Mouse (Mus musculus) megakaryocyte, embryonic 14.5 days (primary cell): ENCODE measurements at regions not wholly inside any gene's neighbourhood (a gene's known extent, or its start where the extent isn't known, plus 50 kb on each side); places are given as distances from the start of the nearest gene placed in this dataset.

Source experiments
- H3K27me3 ChIP-seq: replicated peaks from 2 replicates; pipeline ENCODE3; 2012; ENCODE audit warnings: inconsistent platforms
- H3K36me3 ChIP-seq: replicated peaks from 2 replicates; pipeline ENCODE3; 2012; ENCODE audit warnings: low read length, inconsistent platforms, mixed read lengths
- H3K4me1 ChIP-seq: 2 replicates; pipeline ENCODE4 v1.6.1; 2012; ENCODE audit warnings: inconsistent platforms
- H3K4me3 ChIP-seq: replicated peaks from 2 replicates; pipeline ENCODE3; 2012; ENCODE audit warnings: moderate library complexity, mild to moderate bottlenecking, inconsistent platforms
- H3K9me3 ChIP-seq: 2 replicates; pipeline ENCODE4 v1.6.1; 2012; ENCODE audit warnings: inconsistent platforms
- FLI1 ChIP-seq: IDR thresholded peaks from 2 replicates; pipeline ENCODE4 v1.6.1; 2012; ENCODE audit warnings: low read length, inconsistent platforms, mixed read lengths
- GATA1 ChIP-seq: IDR thresholded peaks from 3 replicates; pipeline ENCODE4 v1.6.1; 2012; ENCODE audit warnings: mixed read lengths, low read length, inconsistent platforms, borderline replicate concordance

DNA sequence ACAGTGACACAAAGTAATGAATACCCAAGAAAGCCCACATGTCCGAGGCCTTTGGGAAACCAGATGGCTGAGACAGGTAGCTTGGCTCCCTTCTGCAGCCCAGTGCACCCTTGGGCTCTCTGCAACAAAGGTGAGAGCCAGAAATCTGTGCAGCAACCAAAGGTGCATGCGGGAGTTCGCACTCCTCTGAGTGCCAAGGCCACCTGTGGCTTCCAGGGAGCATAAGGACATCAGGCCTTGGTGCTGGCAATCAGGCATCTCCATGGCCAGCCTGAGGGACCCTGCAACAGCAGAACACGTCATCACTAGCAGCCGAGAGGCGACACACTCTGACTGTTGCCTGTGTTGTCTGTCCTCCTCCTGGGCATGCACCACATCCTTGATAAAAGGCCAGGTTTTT is 78.2 kb upstream of the Slc22a12 start:
- peaks cover 31% of the 10 kb centered on the region for H3K27me3 ChIP-seq
- TF ChIP-seq GATA1 (no peak), FLI1 (no peak)
- H3K9me3 ChIP-seq: peaks cover 29% of the 10 kb centered on the region
- H3K36me3 ChIP-seq: no peaks in the 10 kb centered on the region
- peaks cover 5% of the 10 kb centered on the region; the same call in 1 of the 2 replicates for H3K4me1 ChIP-seq
- H3K4me3 ChIP-seq: no peak overlapping the region

DNA sequence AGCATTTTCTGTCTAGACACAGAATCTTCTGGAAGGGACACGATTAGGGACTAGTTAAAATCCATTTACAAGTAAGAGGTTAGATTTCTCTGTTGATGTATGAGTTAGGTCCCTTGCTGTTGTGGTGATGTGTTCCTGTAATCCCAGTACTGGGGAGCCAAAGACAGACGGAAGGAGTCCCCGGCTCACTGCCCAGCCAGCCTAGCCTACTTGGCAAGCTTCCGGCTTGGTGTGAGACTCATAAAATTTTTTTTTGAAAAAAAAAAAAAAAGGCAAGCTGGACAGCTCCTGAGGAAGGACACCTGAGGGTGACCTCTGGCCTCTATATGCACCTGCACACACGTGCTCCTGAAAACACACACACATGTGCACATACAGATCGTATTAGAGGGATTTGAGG is 76.7 kb upstream of the Slc22a12 start:
- Histone ChIP-seq H3K36me3 (no peaks in the 10 kb centered on the region), H3K27me3 (peaks cover 32% of the 10 kb centered on the region), H3K9me3 (peaks cover 29% of the 10 kb centered on the region), H3K4me3 (no peak overlapping the region), H3K4me1 (no peaks in the 10 kb centered on the region)
- no peak for TF ChIP-seq GATA1
- no peak for TF ChIP-seq FLI1

DNA sequence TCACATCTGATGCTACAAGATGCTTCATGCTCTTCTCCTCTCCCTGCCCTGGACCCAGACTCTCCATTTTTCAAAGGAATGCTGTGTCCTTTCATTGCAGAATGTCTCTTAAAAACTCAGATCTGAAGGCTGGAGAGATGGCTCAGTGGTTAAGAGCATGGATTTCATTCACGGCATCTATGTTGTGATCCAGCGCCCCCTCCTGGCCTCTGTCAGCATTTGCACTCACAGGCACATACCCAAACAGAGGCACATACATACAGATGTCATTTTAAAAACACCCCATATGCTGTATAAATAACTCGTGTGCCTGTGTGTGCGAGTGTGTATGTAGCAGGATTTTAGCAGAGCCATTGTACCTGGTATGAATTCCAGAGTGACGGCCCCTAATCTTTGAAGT is 73.8 kb upstream of the Slc22a12 start:
- H3K9me3 ChIP-seq: peaks cover 23% of the 10 kb centered on the region
- no peak for TF ChIP-seq FLI1
- no peak for TF ChIP-seq GATA1
- peaks cover 37% of the 10 kb centered on the region for H3K27me3 ChIP-seq
- H3K4me1 ChIP-seq: no peaks in the 10 kb centered on the region
- no peaks in the 10 kb centered on the region for H3K36me3 ChIP-seq
- no peak overlapping the region for H3K4me3 ChIP-seq

DNA sequence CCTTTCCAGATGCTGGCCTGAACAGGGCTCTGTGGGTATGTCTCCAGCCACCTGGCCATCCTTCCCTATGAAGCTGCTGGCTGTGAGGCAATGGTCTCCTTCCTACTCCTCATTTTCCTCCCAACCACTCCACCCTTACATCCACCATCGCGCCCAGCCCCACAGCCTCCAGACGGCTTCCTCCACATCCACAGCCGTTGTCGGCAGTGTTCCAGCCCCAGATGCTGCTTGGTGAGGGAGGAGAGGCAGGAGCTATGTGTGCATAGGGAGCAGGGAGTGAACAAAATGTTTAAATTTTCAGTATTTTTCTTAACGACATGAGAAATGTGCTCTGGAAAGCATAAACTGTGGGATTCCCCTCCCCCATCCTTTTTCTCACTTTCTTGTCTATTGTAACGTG is 69.6 kb upstream of the Slc22a12 start:
- no peaks in the 10 kb centered on the region for H3K36me3 ChIP-seq
- H3K27me3 ChIP-seq: peaks cover 51% of the 10 kb centered on the region
- H3K9me3 ChIP-seq: peaks cover 18% of the 10 kb centered on the region
- H3K4me1 ChIP-seq: no peaks in the 10 kb centered on the region
- H3K4me3 ChIP-seq: no peak overlapping the region
- TF ChIP-seq FLI1 (no peak), GATA1 (no peak)

DNA sequence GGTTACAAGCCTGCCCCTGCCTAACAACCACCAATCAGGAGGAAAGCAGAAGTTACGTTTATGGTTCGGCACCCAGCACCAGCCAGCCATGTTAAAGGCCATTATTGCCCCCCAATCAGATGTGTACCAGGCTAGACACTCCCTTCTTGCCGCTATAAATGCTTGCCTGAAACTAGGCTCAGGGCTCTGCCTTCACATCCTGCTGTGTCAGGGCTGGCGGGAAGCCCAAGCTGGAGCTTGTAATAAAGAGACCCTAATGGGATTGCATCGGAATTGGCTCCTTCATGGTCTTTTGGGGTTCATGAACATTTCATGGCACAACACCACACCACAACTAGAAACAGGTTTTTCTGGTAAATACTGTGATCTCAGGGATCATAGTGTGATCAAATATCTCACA is 69.1 kb upstream of the Slc22a12 start:
- Histone ChIP-seq H3K27me3 (peaks cover 51% of the 10 kb centered on the region), H3K4me3 (no peak overlapping the region), H3K9me3 (peaks cover 16% of the 10 kb centered on the region), H3K36me3 (no peaks in the 10 kb centered on the region), H3K4me1 (no peaks in the 10 kb centered on the region)
- TF ChIP-seq GATA1 (no peak), FLI1 (no peak)

DNA sequence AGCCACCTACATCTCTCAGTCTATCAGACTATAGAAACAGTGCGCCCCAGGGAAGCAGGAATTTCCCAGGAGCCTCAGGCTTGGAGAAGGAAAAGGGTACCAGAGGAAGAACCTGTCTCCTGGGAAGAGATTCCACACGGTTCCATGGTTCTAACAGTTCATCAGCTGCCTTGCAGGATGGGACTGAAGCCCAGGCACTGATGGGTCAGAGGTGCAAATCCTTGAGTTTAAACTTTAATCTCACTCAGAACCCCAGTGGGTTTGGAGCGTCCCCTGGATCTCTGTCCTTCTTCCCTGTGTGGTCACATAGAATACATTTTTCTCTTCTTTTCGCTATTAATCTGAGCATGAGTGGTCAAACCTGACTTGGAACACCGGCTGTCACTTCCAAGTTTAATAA is 67.9 kb upstream of the Slc22a12 start:
- Histone ChIP-seq H3K9me3 (peaks cover 11% of the 10 kb centered on the region), H3K4me1 (no peaks in the 10 kb centered on the region), H3K4me3 (no peak overlapping the region), H3K36me3 (no peaks in the 10 kb centered on the region), H3K27me3 (peaks cover 55% of the 10 kb centered on the region)
- no peak for TF ChIP-seq FLI1
- no peak for TF ChIP-seq GATA1

DNA sequence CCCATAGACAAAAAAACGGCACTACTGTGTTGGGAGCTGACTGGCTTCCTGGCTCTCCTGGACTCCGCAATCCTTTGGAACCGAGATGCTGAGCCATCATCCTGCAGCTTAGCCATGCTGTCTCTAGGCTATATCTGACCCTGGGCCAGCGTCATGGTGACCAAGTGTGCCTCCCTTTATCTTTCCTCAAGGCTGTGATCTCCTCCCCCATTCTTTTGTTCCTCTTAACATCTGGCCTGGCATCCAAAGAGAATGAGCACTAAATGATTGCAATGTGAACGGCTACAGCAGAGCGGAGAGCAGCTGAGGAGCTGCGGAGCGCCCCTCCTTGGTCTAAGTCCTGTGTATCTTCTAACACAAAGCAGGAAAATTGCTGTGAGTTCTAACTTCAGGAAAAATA is 67.2 kb upstream of the Slc22a12 start:
- no peak overlapping the region for H3K4me3 ChIP-seq
- no peak for TF ChIP-seq GATA1
- no peak for TF ChIP-seq FLI1
- no peaks in the 10 kb centered on the region for H3K4me1 ChIP-seq
- no peaks in the 10 kb centered on the region for H3K36me3 ChIP-seq
- peaks cover 54% of the 10 kb centered on the region for H3K27me3 ChIP-seq
- peaks cover 11% of the 10 kb centered on the region for H3K9me3 ChIP-seq

DNA sequence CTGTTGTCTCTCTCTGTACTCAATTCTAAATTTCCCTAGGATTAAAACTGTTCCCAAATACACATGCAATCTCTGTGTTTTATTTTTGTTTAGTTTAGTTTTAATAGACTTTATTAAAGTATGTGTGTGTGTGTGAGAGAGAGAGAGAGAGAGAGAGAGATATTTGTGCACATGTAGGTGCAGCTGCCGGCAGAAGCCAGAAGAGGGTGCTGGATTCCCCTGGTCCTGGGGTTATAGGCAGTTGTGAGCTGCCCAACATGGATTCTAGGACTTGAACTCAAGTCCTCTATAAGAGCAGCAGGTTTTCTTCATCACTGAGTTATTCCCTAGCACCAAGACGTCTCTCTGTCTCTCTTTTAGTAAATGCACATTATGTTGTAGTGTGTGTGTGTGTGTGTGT is 64.7 kb upstream of the Slc22a12 start:
- Histone ChIP-seq H3K4me3 (no peak overlapping the region), H3K36me3 (no peaks in the 10 kb centered on the region), H3K4me1 (0 out of 2 replicates have a peak, but pooled peaks cover 7% of the 10 kb centered on the region), H3K9me3 (0 out of 2 replicates have a peak, but pooled peaks cover 7% of the 10 kb centered on the region), H3K27me3 (peaks cover 57% of the 10 kb centered on the region)
- TF ChIP-seq GATA1 (no peak), FLI1 (no peak)

DNA sequence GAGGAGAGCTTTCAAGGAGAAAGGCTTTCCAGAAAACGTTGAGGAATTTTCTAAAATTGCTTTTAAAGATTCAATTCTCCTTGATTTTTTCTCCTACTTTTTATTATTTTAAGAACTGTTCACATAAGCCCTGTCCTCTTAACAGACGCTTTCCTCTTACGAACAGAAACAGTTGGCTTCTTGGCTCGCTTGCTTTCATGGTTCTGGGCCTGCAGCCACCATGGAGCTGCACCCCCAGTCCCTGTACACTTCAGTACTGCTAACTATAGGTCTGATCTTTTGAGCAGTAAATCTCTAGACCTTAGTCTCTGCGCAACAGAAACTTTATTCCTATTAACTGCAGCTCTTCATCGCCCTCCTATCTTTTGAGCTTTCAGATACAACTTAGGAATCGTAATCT is 63.8 kb upstream of the Slc22a12 start:
- H3K4me3 ChIP-seq: no peak overlapping the region
- H3K9me3 ChIP-seq: 0 out of 2 replicates have a peak, but pooled peaks cover 7% of the 10 kb centered on the region
- no peaks in the 10 kb centered on the region for H3K36me3 ChIP-seq
- peaks cover 55% of the 10 kb centered on the region for H3K27me3 ChIP-seq
- no peak for TF ChIP-seq GATA1
- no peak for TF ChIP-seq FLI1
- 0 out of 2 replicates have a peak, but pooled peaks cover 7% of the 10 kb centered on the region for H3K4me1 ChIP-seq

DNA sequence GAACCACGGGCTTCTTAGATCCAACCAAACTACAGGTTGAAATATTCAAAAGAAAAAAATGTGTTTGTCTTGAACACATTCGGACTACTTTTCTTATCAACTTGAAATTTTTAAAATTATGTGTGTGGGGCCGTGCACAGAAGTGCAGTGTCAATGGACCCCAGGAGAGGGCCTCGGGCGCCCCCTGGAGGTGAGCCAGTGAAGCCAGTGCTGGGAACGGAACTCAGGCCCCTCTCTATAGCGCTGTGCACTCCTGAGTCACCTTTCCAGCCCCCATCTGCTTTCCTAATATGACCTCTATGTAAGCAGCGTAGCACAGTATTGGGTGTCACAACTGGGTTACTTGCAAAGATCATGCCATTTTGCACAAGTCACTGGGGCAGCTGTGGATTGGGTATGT is 61.9 kb upstream of the Slc22a12 start:
- no peak for TF ChIP-seq FLI1
- no peak for TF ChIP-seq GATA1
- H3K9me3 ChIP-seq: 0 out of 2 replicates have a peak, but pooled peaks cover 7% of the 10 kb centered on the region

More for the DNA sequence above, 61.9 kb upstream of the Slc22a12 start:
- Histone ChIP-seq H3K4me3 (no peak overlapping the region), H3K27me3 (peaks cover 56% of the 10 kb centered on the region), H3K36me3 (no peaks in the 10 kb centered on the region), H3K4me1 (0 out of 2 replicates have a peak, but pooled peaks cover 7% of the 10 kb centered on the region)
